Mouse (Mus musculus) embryonic fibroblast, embryonic 13.5 days (primary cell): ENCODE data around the gene Srd5a2. TPM values are rescaled to one million over a fixed set of nuclear protein-coding genes. Genes with fewer than 3 reads are reported as not detected.
"Not testable (repeated sequence)": the region's sequence is repeated elsewhere in the genome, so short reads cannot be mapped to it uniquely, and the experiment has no call there.

Source experiments
- H3K27ac ChIP-seq: 2 replicates; pipeline ENCODE4 v1.5.1; 2012; ENCODE audit warnings: low read length, control low read depth, inconsistent platforms; ENCODE audit not compliant: insufficient read depth
- H3K4me1 ChIP-seq: 2 replicates; pipeline ENCODE4 v1.6.1; 2011; ENCODE audit warnings: low read length; ENCODE audit not compliant: control insufficient read depth, insufficient read depth
- H3K4me3 ChIP-seq: 2 replicates; pipeline ENCODE4 v1.5.1; 2011; ENCODE audit warnings: mild to moderate bottlenecking, control low read depth, low read length; ENCODE audit not compliant: insufficient read depth
- CTCF ChIP-seq: IDR thresholded peaks from 2 replicates; pipeline ENCODE4 v1.5.1; 2011; ENCODE audit warnings: mild to moderate bottlenecking, control low read depth, low read length, moderate library complexity, borderline replicate concordance; ENCODE audit not compliant: insufficient read depth
- POLR2A ChIP-seq: IDR thresholded peaks from 2 replicates; pipeline ENCODE4 v1.6.1; 2011; ENCODE audit warnings: low read depth, mild to moderate bottlenecking, control low read depth, low read length, moderate library complexity
- polyA plus RNA-seq: library from polyadenylated mRNA; stranded (reverse); fragments of >200 nt; gene quantifications from 2 replicates; pipeline ENCODE4 v1.2.4, GENCODE M21; 2011; ENCODE audit warnings: low read depth; ENCODE audit not compliant: missing spikeins, insufficient read length

The Srd5a2 gene
- not detected in 2 replicates for polyA plus RNA-seq

DNA sequence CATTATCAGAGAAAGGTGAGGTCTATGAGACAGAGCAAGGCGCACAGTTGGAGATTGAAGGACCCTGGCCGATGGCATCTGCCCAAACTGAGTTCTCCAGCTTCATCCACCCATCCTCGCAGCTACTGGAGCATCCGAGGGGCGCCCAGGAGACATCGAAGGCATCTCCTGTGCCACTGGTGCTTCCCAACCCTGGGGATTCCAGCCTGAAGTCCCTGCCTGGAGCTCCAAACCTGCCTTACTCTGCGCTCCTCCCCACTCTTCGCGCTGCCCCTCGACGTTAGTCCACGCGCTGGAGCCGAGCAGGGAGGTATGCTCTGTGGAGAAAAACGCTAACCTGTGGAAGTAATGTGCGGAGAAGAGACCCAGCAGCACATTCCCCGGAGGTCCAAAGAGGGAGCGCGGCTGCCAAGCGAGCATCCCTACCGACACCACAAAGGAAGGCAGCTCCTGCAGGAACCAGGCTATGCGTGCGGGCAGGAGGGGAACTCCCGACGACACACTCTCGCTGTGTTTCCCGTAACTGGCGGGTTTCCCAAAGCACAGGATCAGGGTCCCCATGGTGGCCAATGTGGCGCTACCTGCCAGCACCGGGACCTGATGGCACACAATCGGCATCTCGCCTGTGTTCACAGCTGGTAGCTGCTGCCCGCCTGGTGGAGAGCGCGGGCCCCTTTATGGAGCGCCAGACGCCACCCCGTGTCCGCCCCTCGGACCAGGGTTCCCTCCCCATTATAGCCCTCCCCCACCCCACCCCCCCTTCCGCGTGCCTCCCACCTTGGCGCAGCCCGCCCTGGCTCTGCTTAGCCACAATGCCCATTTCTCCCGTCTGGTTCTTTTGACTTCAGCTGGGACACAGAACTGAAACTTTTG is at the start of gene Srd5a2:
Srd5a2 (minus strand) TSS at position 707 of the 873 bp plus-strand sequence.
- H3K4me3 ChIP-seq: no peak within 1 kb of the TSS
- TF ChIP-seq POLR2A (no peak), CTCF (no peak)
- H3K4me1 ChIP-seq: no peaks in the 10 kb centered on the region
- no peak within 1 kb of the TSS for H3K27ac ChIP-seq

DNA sequence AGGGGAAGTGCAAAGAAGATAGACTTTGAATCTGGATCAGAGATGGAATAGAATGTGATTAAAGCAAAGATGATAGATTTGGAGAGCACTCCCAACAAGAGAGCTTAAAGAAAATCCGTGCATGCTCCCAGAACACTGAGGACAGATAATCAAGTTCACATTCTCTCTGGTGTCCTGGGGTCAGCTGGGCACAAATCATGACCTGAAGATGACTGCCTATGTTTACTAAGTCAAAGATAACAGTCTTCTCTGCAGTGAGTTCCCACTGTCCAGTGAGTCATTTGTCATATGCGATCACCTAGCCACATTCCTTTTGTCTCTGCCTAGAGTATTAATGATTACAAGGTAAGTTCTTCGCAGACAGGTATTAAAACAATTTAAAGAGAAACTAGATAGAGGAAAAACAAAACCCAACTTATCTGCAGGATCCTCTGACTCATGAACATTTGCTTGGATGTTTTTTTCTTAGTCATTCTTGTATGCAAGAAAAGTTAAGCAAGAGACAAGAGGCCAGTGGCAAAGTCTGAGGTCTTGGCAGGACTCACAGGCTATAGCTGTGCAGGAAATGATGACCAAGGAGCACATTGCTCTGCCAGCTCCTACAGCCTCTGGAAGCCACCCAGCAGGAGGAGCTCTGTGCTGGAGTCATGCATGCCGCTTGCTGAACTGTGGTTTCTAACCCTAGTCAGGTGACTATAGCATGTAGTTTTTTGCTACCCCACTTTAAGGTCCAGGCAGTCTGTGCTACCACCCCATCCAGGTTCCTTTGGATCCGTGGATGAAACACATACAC is 41.4 kb upstream of the Srd5a2 start:
- Histone ChIP-seq H3K4me1 (peaks cover 6% of the 10 kb centered on the region; the same call in 1 of the 2 replicates), H3K27ac (peak overlapping the region; percentile 63), H3K4me3 (no peak overlapping the region)
- TF ChIP-seq POLR2A (no peak), CTCF (no peak)

DNA sequence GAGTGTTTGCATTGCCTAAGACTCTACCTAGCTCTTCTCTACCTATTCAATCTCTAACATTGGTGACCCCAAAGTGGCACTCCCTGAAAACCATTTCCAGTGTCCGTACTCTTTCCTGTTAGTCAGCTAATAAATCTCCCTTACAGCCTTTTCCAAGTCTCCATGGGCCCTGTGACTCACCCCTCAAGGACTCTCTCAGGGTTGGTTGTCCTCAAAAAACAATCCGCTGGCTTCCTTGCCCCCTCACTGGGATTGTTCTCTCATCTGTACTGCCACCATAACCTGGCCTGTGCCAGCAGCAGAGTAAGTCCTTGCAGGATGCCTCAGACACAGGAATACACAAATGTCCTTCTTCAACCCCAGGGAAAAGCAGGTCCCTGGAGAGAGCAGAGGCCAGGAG is 40.3 kb upstream of the Srd5a2 start:
- peaks cover 6% of the 10 kb centered on the region; the same call in 1 of the 2 replicates for H3K4me1 ChIP-seq
- TF ChIP-seq POLR2A: no peak
- no peak for TF ChIP-seq CTCF
- H3K4me3 ChIP-seq: no peak overlapping the region
- H3K27ac ChIP-seq: peak overlapping the region; percentile 63; the same call in 1 of the 2 replicates

DNA sequence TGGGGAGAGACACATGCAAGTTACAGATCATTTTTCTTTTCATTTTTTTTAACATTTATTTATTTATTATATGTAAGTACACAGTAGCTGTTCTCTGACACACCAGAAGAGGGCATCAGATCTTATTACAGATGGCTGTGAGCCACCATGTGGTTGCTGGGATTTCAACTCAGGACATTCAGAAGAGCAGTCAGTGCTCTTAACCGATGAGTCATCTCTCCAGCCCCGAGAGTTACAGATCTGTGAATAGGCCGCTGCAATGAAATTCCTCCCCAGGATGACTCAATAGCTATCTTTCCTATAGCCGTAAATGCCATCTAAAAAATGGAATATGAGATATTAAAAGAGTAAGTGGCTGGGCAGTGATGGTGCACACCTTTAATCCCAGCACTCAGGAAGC is 35.7 kb upstream of the Srd5a2 start:
- TF ChIP-seq CTCF: no peak
- no peak for TF ChIP-seq POLR2A
- H3K27ac ChIP-seq: no peak overlapping the region
- H3K4me1 ChIP-seq: peaks cover 3% of the 10 kb centered on the region; the same call in 1 of the 2 replicates
- no peak overlapping the region for H3K4me3 ChIP-seq

DNA sequence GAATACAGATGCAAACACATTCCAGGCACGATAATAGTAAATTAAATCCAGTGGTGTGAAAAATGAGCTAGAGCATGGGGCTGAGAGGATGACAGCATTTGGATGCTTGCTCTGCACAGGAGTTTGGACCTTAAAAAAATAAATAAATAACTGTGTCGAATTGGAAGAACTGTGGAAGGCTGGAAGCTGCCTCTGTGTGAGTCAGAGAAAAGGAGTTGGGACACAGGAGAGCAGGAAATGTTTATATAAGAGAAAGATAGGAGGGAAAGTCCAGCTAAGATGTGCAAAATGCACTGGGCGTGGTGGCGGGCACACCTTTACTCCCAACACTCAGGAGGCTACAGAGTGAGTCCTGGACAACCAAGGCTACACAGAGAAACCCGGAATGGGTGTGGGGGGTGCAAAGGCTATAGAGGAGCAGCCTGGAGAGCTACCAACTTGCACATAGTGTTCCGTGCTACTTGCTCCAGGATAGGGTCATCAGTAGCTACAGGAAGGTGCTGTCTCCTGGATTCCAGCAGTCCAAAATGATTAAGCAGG is 32.4 kb upstream of the Srd5a2 start:
- Histone ChIP-seq H3K27ac (no peak overlapping the region), H3K4me3 (no peak overlapping the region), H3K4me1 (no peaks in the 10 kb centered on the region)
- TF ChIP-seq CTCF: no peak
- no peak for TF ChIP-seq POLR2A

DNA sequence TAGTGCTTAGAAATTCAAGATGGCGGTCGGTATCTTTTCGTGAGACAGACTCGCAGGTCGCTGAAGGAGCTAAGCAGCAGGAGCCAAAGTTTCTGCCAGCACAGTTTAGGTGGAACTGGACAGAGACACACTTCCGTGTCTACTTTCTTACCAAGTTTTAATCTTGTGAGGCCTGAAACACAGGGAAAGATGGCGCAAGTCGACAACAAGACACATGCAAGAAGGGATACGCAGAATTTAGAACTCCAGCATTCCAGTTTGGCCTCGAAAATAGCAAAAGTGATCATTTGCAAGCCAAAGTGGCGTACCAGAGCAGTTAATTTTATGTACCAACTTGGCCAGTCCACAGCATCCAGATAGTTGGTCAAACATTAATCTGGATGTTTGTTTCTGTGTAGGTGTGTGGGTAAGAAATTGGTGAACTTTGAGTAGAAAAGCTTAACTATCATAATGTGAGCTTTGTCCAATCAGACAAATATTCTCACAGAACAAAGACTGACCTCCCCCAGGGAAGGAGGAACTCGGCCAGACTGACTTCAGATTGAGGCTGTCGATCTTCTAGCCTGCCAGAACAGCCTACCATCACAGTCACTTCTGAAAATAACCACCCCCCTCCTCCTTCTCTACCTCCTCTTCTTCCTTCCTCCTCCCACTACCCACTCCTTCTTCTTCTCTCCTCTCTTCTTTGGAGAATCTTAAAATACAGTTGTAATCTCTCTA is 31.2 kb upstream of the Srd5a2 start:
- H3K4me1 ChIP-seq: no peaks in the 10 kb centered on the region
- TF ChIP-seq CTCF: no peak
- TF ChIP-seq POLR2A: no peak
- no peak overlapping the region for H3K4me3 ChIP-seq
- H3K27ac ChIP-seq: no peak overlapping the region

DNA sequence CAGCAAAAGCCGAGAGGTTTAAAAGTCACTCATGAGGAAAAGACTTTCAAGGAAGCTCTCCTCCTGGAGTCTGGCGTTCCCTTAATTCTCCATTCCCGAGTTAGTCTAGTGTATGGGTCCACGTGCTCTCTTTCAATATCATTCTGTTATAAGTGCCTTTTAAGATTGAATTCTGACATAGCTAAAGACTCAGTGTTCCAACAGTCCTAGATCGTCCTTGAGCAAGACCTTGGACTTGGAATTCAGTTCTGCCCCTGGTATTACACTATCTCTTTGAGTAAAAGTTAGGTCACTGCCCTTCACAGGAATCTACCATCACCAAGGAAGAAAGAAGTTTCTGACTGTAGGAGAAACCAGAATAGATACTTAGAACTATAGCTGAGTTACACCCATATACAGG is 25.4 kb upstream of the Srd5a2 start:
- not testable (repeated sequence) for H3K4me3 ChIP-seq, H3K27ac ChIP-seq, H3K4me1 ChIP-seq

DNA sequence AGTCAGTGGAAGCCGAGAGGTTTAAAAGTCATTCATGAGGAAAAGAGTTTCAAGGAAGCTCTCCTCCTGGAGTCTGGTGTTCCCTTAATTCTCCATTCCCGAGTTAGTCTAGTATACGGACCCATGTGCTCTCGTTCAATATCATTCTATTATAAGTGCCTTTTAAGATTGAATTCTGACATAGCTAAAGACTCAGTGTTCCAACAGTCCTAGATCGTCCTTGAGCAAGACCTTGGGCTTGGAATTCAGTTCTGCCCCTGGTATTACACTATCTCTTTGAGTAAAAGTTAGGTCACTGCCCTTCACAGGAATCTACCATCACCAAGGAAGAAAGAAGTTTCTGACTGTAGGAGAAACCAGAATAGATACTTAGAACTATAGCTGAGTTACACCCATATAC is 15.0 kb upstream of the Srd5a2 start:
- H3K4me1 ChIP-seq, H3K27ac ChIP-seq, H3K4me3 ChIP-seq: not testable (repeated sequence)

DNA sequence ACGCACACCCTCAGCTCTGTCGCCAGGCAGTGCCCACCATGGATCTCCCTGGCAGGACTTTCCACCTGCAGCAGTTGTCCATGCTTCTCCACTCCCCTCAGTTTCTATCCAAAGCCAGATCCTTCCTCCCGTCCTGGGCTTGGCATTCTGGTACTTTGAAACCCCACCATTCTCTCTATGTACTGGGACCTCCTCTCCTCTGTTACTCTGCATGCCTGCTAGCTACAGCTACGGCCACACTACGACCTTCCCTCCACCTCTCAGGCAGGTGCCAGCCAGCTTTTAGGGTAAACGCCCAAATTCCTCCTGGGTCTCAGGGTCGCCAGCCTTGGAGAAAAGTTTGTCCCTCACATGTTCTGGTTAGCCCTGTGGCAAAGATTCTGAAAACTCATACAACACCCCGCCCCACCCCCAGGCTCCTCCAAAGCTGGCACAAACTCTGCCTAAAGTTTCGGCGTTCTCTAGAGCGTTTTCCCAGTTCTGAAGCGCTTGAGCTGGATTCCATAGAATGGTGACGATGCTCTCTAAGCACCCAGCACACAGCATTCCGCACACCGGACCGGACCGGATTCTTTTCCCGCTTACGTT is 607 bp upstream of the Srd5a2 start:
- Histone ChIP-seq H3K4me1 (no peaks in the 10 kb centered on the region), H3K4me3 (no peak overlapping the region), H3K27ac (no peak overlapping the region)
- TF ChIP-seq POLR2A (no peak), CTCF (no peak)
